Mouse (Mus musculus): ENCODE data around the gene Srrd.

Gene Srrd

GRCm38 (mm10) chr5:112356322-112356721, 13.5 kb upstream of the Srrd start:
- in situ Hi-C loops (cut with MboI, MseI): no loop called here

- in situ Hi-C loops (cut with MboI, MseI): no loop called here
Measured at GRCm38 (mm10) chr5:112355910-112356309, 13.1 kb upstream of the Srrd start, which contains the start of gene Gm6583. Gene Gm6583 (minus strand): TSS chr5:112356033.

- in situ Hi-C loops (cut with MboI, MseI): no loop called here
Measured at GRCm38 (mm10) chr5:112355493-112355892, 12.7 kb upstream of the Srrd start.

- in situ Hi-C loops (cut with MboI, MseI): no loop called here
Measured at GRCm38 (mm10) chr5:112349169-112349568, 6.3 kb upstream of the Srrd start.

- in situ Hi-C loops (cut with MboI, MseI): no loop called here
Measured at GRCm38 (mm10) chr5:112346211-112346965, 3.5 kb upstream of the Srrd start.

GRCm38 (mm10) chr5:112344092-112344960, 1.5 kb upstream of the Srrd start:
- in situ Hi-C loops (cut with MboI, MseI): no loop called here

GRCm38 (mm10) chr5:112343205-112343595, 360 bp upstream of the Srrd start:
- in situ Hi-C loops (cut with MboI, MseI): no loop called here

- in situ Hi-C loops (cut with MboI, MseI): loop anchor here (5.0 kb wide), 1 partner anchor 97 kb away; no protein-coding TSS in a partner anchor
Measured at GRCm38 (mm10) chr5:112339215-112339614, 3.6 kb downstream of the Srrd start.

GRCm38 (mm10) chr5:112337004-112337403, 5.8 kb downstream of the Srrd start:
- in situ Hi-C loops (cut with MboI, MseI): loop anchor here (5.0 kb wide), 1 partner anchor 95 kb away; no protein-coding TSS in a partner anchor

- in situ Hi-C loops (cut with MboI, MseI): loop anchor here (5.0 kb wide), 1 partner anchor 93 kb away; no protein-coding TSS in a partner anchor
Measured at GRCm38 (mm10) chr5:112335473-112335872, 7.4 kb downstream of the Srrd start.

- in situ Hi-C loops (cut with MboI, MseI): no loop called here
Measured at GRCm38 (mm10) chr5:112329805-112330564, 12.9 kb downstream of the Srrd start.

GRCm38 (mm10) chr5:112327854-112328253, 15.0 kb downstream of the Srrd start:
- in situ Hi-C loops (cut with MboI, MseI): no loop called here

GRCm38 (mm10) chr5:112326446-112327009, 16.3 kb downstream of the Srrd start:
- in situ Hi-C loops (cut with MboI, MseI): no loop called here

GRCm38 (mm10) chr5:112325546-112326445, 17.0 kb downstream of the Srrd start, which contains the start of gene Tfip11:
Gene Tfip11 (plus strand): TSS chr5:112326358.
- in situ Hi-C loops (cut with MboI, MseI): no loop called here

GRCm38 (mm10) chr5:112324637-112325545, 17.9 kb downstream of the Srrd start:
- in situ Hi-C loops (cut with MboI, MseI): no loop called here

- in situ Hi-C loops (cut with MboI, MseI): no loop called here
Measured at GRCm38 (mm10) chr5:112323246-112323645, 19.6 kb downstream of the Srrd start.

- in situ Hi-C loops (cut with MboI, MseI): no loop called here
Measured at GRCm38 (mm10) chr5:112321376-112321775, 21.5 kb downstream of the Srrd start.

GRCm38 (mm10) chr5:112320936-112321335, 21.9 kb downstream of the Srrd start:
- in situ Hi-C loops (cut with MboI, MseI): no loop called here

GRCm38 (mm10) chr5:112320379-112320778, 22.5 kb downstream of the Srrd start:
- in situ Hi-C loops (cut with MboI, MseI): no loop called here

Measured in T-helper 2 cell (primary cell).